Mouse (Mus musculus) limb, embryonic 15.5 days (tissue): ENCODE results near the gene Kif7. TPM values are rescaled to one million over a fixed set of nuclear protein-coding genes. Genes with fewer than 3 reads are reported as not detected.

ENCODE experiments used
- ATAC-seq: fragments of 200-750 bp; cut with Nextera tagmentation; 2 replicates; pipeline ENCODE4 v1.8.0; 2017; ENCODE audit warnings: low read depth, moderate TSS enrichment; ENCODE audit not compliant: insufficient number of reproducible peaks, low FRiP score, low TSS enrichment
- H3K27ac ChIP-seq: fragments of 300-500 bp; sonication (generic); 2 replicates; pipeline ENCODE4 v1.5.1; 2015; ENCODE audit warnings: moderate library complexity, mild to moderate bottlenecking, inconsistent platforms
- H3K27me3 ChIP-seq: fragments of 300-500 bp; sonication (generic); 2 replicates; pipeline ENCODE4 v1.6.1; 2015; ENCODE audit warnings: inconsistent platforms
- H3K36me3 ChIP-seq: fragments of 300-500 bp; sonication (generic); 2 replicates; pipeline ENCODE4 v1.6.1; 2015; ENCODE audit warnings: inconsistent platforms
- H3K4me1 ChIP-seq: fragments of 300-500 bp; sonication (generic); 2 replicates; pipeline ENCODE4 v1.6.1; 2015; ENCODE audit warnings: inconsistent platforms
- H3K4me2 ChIP-seq: fragments of 300-500 bp; sonication (generic); 2 replicates; pipeline ENCODE4 v1.6.1; 2015; ENCODE audit warnings: mild to moderate bottlenecking, inconsistent platforms
- H3K4me3 ChIP-seq: fragments of 300-500 bp; sonication (generic); 2 replicates; pipeline ENCODE4 v1.5.1; 2015; ENCODE audit warnings: mild to moderate bottlenecking, inconsistent platforms
- H3K9ac ChIP-seq: fragments of 300-500 bp; sonication (generic); 2 replicates; pipeline ENCODE4 v1.6.1; 2015; ENCODE audit warnings: inconsistent platforms
- H3K9me3 ChIP-seq: fragments of 300-500 bp; sonication (generic); 2 replicates; pipeline ENCODE4 v1.6.1; 2016; ENCODE audit warnings: inconsistent platforms
- WGBS: fragments of 180-500 bp; shearing (Covaris S2); methylation state at CpG from one replicate; pipeline ENCODE4 v1.1.7; 2015; 5-methylcytosine and 5-hydroxymethylcytosine counted together
- polyA plus RNA-seq: library from polyadenylated mRNA; unstranded; fragments of >200 nt; fragmentation: Nextera tagmentation; extraction: Ambion mirVana; gene quantifications from 2 replicates; pipeline ENCODE4 v1.2.1, GENCODE M21; 2015

Gene Kif7
- polyA plus RNA-seq, 1 experiment from 2014 or later: 6.2 TPM

GRCm38 (mm10) chr7:79710831-79711230, 4.7 kb downstream of the Kif7 start:
- H3K4me2 ChIP-seq: no peak overlapping the region; the same call in 1 of the 2 replicates
- WGBS: 48% methylated on average over 17 of the region's 17 CpGs

GRCm38 (mm10) chr7:79710130-79710607, 5.4 kb downstream of the Kif7 start:
- Histone ChIP-seq H3K4me1 (peaks cover 17% of the 10 kb centered on the region), H3K27me3 (peaks cover 25% of the 10 kb centered on the region), H3K4me3 (peak overlapping the region; percentile 39), H3K27ac (no peak overlapping the region), H3K4me2 (peak overlapping the region; percentile 69), H3K9ac (0 out of 2 replicates have a peak overlapping the region, but pooled peaks have one; percentile 23), H3K36me3 (peaks cover 49% of the 10 kb centered on the region), H3K9me3 (no peaks in the 10 kb centered on the region)
- WGBS: 5% methylated on average over 55 of the region's 55 CpGs
- ATAC-seq: no peak

More at GRCm38 (mm10) chr7:79710831-79711230, 4.7 kb downstream of the Kif7 start:
- H3K27me3 ChIP-seq: peaks cover 25% of the 10 kb centered on the region
- peaks cover 17% of the 10 kb centered on the region for H3K4me1 ChIP-seq
- no peak overlapping the region for H3K9ac ChIP-seq
- peak overlapping the region; percentile 39; the same call in 1 of the 2 replicates for H3K4me3 ChIP-seq
- peaks cover 44% of the 10 kb centered on the region for H3K36me3 ChIP-seq
- no peaks in the 10 kb centered on the region for H3K9me3 ChIP-seq
- no peak overlapping the region for H3K27ac ChIP-seq
- no peak for ATAC-seq

- Histone ChIP-seq H3K4me3 (no peak overlapping the region), H3K4me1 (peaks cover 5% of the 10 kb centered on the region), H3K9me3 (no peaks in the 10 kb centered on the region), H3K4me2 (no peak overlapping the region), H3K36me3 (peaks cover 92% of the 10 kb centered on the region), H3K27ac (no peak overlapping the region), H3K9ac (no peak overlapping the region), H3K27me3 (peaks cover 10% of the 10 kb centered on the region)
- 88% methylated on average over 5 of the region's 5 CpGs for WGBS
- ATAC-seq: no peak
Measured at GRCm38 (mm10) chr7:79705210-79705609, 10.3 kb downstream of the Kif7 start.

GRCm38 (mm10) chr7:79702755-79703154, 12.8 kb downstream of the Kif7 start:
- no peak overlapping the region for H3K4me3 ChIP-seq
- ATAC-seq: no peak
- H3K36me3 ChIP-seq: peaks cover 98% of the 10 kb centered on the region
- H3K27me3 ChIP-seq: no peaks in the 10 kb centered on the region
- H3K4me1 ChIP-seq: no peaks in the 10 kb centered on the region
- 80% methylated on average over 16 of the region's 16 CpGs for WGBS
- H3K4me2 ChIP-seq: no peak overlapping the region
- H3K27ac ChIP-seq: no peak overlapping the region
- H3K9me3 ChIP-seq: no peaks in the 10 kb centered on the region
- H3K9ac ChIP-seq: no peak overlapping the region

- WGBS: 87% methylated on average over 8 of the region's 8 CpGs
- H3K9me3 ChIP-seq: no peaks in the 10 kb centered on the region
- no peaks in the 10 kb centered on the region for H3K27me3 ChIP-seq
- no peak overlapping the region for H3K4me3 ChIP-seq
- H3K4me2 ChIP-seq: no peak overlapping the region
- ATAC-seq: no peak
- H3K36me3 ChIP-seq: peaks cover 93% of the 10 kb centered on the region
- no peak overlapping the region for H3K27ac ChIP-seq
- no peaks in the 10 kb centered on the region for H3K4me1 ChIP-seq
- H3K9ac ChIP-seq: no peak overlapping the region
Measured at GRCm38 (mm10) chr7:79696495-79696894, 19.0 kb downstream of the Kif7 start.

GRCm38 (mm10) chr7:79680231-79680630, 35.3 kb downstream of the Kif7 start:
- no peak overlapping the region for H3K4me2 ChIP-seq
- H3K27ac ChIP-seq: no peak overlapping the region
- no peaks in the 10 kb centered on the region for H3K27me3 ChIP-seq
- whole genome bisulfite sequencing: 86% methylated on average over 2 of the region's 2 CpGs
- no peak overlapping the region for H3K9ac ChIP-seq
- H3K4me1 ChIP-seq: no peaks in the 10 kb centered on the region
- H3K4me3 ChIP-seq: no peak overlapping the region
- no peak for ATAC-seq
- no peaks in the 10 kb centered on the region for H3K9me3 ChIP-seq
- H3K36me3 ChIP-seq: peaks cover 63% of the 10 kb centered on the region

- Histone ChIP-seq H3K4me3 (no peak overlapping the region), H3K27me3 (no peaks in the 10 kb centered on the region), H3K9ac (no peak overlapping the region), H3K9me3 (no peaks in the 10 kb centered on the region), H3K4me1 (no peaks in the 10 kb centered on the region), H3K4me2 (no peak overlapping the region), H3K36me3 (peaks cover 58% of the 10 kb centered on the region), H3K27ac (no peak overlapping the region)
- no peak for ATAC-seq
Measured at GRCm38 (mm10) chr7:79679186-79679585, 36.3 kb downstream of the Kif7 start.

GRCm38 (mm10) chr7:79670900-79671604, 44.5 kb downstream of the Kif7 start:
- H3K36me3 ChIP-seq: peaks cover 54% of the 10 kb centered on the region
- no peak overlapping the region for H3K4me2 ChIP-seq
- no peak overlapping the region for H3K27ac ChIP-seq
- H3K4me3 ChIP-seq: no peak overlapping the region
- no peak for ATAC-seq
- whole genome bisulfite sequencing: 98% methylated on average over 4 of the region's 4 CpGs
- no peaks in the 10 kb centered on the region for H3K9me3 ChIP-seq
- no peaks in the 10 kb centered on the region for H3K27me3 ChIP-seq
- no peaks in the 10 kb centered on the region for H3K4me1 ChIP-seq
- no peak overlapping the region for H3K9ac ChIP-seq

- no peak overlapping the region for H3K9ac ChIP-seq
- peaks cover 39% of the 10 kb centered on the region for H3K36me3 ChIP-seq
- H3K4me3 ChIP-seq: no peak overlapping the region
- no peaks in the 10 kb centered on the region for H3K27me3 ChIP-seq
- ATAC-seq: no peak
- no peak overlapping the region for H3K4me2 ChIP-seq
- peaks cover 12% of the 10 kb centered on the region for H3K4me1 ChIP-seq
- no peak overlapping the region for H3K27ac ChIP-seq
- H3K9me3 ChIP-seq: no peaks in the 10 kb centered on the region
Measured at GRCm38 (mm10) chr7:79666690-79667089, 48.8 kb downstream of the Kif7 start.

GRCm38 (mm10) chr7:79661253-79661890, 54.1 kb downstream of the Kif7 start:
- Histone ChIP-seq H3K4me1 (peaks cover 28% of the 10 kb centered on the region), H3K4me2 (peak overlapping the region; percentile 93), H3K27ac (no peak overlapping the region), H3K9ac (peak overlapping the region; percentile 46), H3K27me3 (no peaks in the 10 kb centered on the region), H3K4me3 (peak overlapping the region; percentile 68), H3K9me3 (no peaks in the 10 kb centered on the region), H3K36me3 (peaks cover 2% of the 10 kb centered on the region; the same call in 1 of the 2 replicates)
- 15% methylated on average over 5 of the region's 5 CpGs for WGBS
- no peak for ATAC-seq

- Histone ChIP-seq H3K27ac (peak overlapping the region; percentile 33; the same call in 1 of the 2 replicates), H3K36me3 (peaks cover under 1% of the 10 kb centered on the region; the same call in 1 of the 2 replicates), H3K9ac (peak overlapping the region; percentile 46), H3K4me2 (peak overlapping the region; percentile 93), H3K9me3 (no peaks in the 10 kb centered on the region), H3K4me3 (peak overlapping the region; percentile 68), H3K27me3 (no peaks in the 10 kb centered on the region), H3K4me1 (peaks cover 28% of the 10 kb centered on the region)
- WGBS: under 1% methylated on average over 73 of the region's 73 CpGs
- no peak for ATAC-seq
Measured at GRCm38 (mm10) chr7:79660291-79661150, 55.0 kb downstream of the Kif7 start.
